Mouse (Mus musculus) cortical plate, adult 2 months (tissue): Measurements from ENCODE around the gene Cdh22.

Experiments used
- CTCF ChIP-seq: fragments of 200-500 bp; IDR thresholded peaks from 2 replicates; pipeline ENCODE4 v1.5.1; 2011; ENCODE audit warnings: mild to moderate bottlenecking, control low read depth, low read length; ENCODE audit not compliant: insufficient read depth; ENCODE audit errors: extremely low read depth
- POLR2A ChIP-seq: fragments of 200-500 bp; IDR thresholded peaks from 2 replicates; pipeline ENCODE4 v1.6.1; 2011; ENCODE audit warnings: mild to moderate bottlenecking, low read length, control low read depth; ENCODE audit not compliant: insufficient read depth; ENCODE audit errors: extremely low read depth

DNA sequence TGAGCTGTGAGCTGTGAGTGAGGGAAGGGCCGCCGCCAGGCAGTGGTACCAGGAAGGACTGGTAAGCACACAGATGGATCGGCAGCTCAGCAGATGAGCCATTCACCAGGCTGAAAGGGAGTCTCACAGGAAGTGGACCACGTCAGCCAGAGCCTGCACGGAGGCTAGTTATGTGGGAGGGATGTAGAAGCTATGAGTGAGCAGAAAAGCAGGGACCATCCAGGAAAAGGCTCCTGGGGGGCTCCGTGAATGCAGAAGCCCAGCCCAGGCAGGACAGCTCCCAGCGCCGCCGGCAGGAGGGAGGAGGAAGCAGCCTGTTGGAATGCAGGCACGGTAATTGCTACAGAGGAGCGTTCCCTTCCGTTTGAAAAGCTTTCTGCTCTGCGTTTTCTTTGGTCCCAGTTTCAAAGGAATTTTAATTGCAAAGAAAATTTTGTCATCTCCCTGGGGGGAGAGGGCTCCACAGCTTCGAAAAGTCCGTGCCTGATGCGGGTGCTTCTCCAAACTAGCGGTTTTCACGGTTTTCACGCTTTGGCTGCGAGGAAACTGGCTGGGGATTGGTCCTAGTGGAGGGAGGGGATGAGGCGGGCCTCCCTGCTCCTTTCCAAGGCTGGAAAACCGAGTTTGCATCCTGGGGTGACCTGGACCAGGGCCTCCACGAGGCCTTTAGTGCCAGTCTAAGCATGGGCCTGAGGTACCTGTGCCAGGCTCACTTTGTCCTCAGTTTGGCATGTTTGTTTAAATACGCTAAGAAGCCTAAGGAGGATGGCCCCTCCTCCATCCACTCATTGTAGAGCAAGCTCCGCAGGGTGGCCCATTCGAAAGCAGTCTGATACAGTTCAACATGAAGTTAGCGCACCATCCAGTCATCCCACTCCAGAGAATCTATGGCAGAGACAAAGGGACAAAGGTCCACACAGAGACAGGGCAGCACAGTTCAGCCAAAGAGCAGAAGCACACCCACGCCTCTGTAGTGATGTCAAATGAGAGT lies 32.6 kb downstream of the Cdh22 start:
- TF ChIP-seq CTCF = no peak
- TF ChIP-seq POLR2A = peak; percentile 57; the same call in 1 of the 2 replicates
